Mouse (Mus musculus) ES-Bruce4 (cell line): ENCODE measurements at regions not wholly inside any gene's neighbourhood (a gene's known extent, or its start where the extent isn't known, plus 50 kb on each side); places are given as distances from the start of the nearest gene placed in this dataset.

ENCODE experiments used
- CTCF ChIP-seq: IDR thresholded peaks from one replicate; pipeline ENCODE4 v1.8.1; 2011; ENCODE audit warnings: low read depth, low read length
- EP300 ChIP-seq: IDR thresholded peaks from 2 replicates; pipeline ENCODE4 v1.6.1; 2011; ENCODE audit warnings: low read depth, low read length; ENCODE audit not compliant: insufficient read depth
- POLR2A ChIP-seq: IDR thresholded peaks from one replicate; pipeline ENCODE4 v1.8.1; 2011; ENCODE audit warnings: low read length; ENCODE audit not compliant: insufficient read depth

DNA sequence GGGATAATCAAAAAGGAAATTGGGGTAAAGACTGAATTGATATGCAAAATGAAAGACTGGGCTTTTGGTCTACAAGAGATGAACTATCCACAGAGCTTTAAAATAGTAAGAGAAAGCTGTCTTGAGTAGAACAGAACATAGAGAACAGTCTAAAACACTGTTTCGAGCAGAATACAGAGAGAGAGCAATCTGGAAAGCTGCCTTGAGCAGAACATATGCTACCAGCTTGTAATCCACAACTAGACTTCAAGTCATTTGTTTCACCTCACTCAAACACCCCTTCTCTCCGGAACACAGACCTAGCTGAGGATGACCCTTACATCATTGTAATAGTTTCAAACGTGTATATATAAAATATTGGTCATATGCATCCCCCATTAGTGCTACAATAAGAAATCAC, 538.7 kb downstream of the Galc start:
- TF ChIP-seq POLR2A (no peak), CTCF (no peak), EP300 (no peak)
